Mouse (Mus musculus) limb, embryonic 12.5 days (tissue): Measurements from ENCODE around the gene Shroom3. TPM values are rescaled to one million over a fixed set of nuclear protein-coding genes. Genes with fewer than 3 reads are reported as not detected.
A peak's percentile ranks its signal among the peaks of the same experiment; 100 is the strongest.

Source experiments
- ATAC-seq: fragments of 200-750 bp; cut with Nextera tagmentation; 2 replicates; pipeline ENCODE4 v1.8.0; 2017; ENCODE audit warnings: low read depth, moderate TSS enrichment; ENCODE audit not compliant: insufficient number of reproducible peaks, insufficient read depth, low FRiP score, low TSS enrichment
- H3K27ac ChIP-seq: fragments of 300-500 bp; sonication (generic); 2 replicates; pipeline ENCODE4 v1.5.1; 2016; ENCODE audit warnings: mild to moderate bottlenecking, moderate library complexity
- H3K27me3 ChIP-seq: fragments of 300-500 bp; sonication (generic); 2 replicates; pipeline ENCODE4 v1.6.1; 2016; ENCODE audit warnings: mild to moderate bottlenecking, moderate library complexity
- H3K36me3 ChIP-seq: fragments of 300-500 bp; sonication (generic); 2 replicates; pipeline ENCODE4 v1.6.1; 2016; ENCODE audit warnings: mild to moderate bottlenecking, moderate library complexity
- H3K4me1 ChIP-seq: fragments of 300-500 bp; sonication (generic); replicated peaks from 2 replicates; pipeline ENCODE4 v1.6.1; 2016
- H3K4me2 ChIP-seq: fragments of 300-500 bp; sonication (generic); 2 replicates; pipeline ENCODE4 v1.6.1; 2016; ENCODE audit warnings: mild to moderate bottlenecking, moderate library complexity
- H3K4me3 ChIP-seq: fragments of 300-500 bp; sonication (generic); replicated peaks from 2 replicates; pipeline ENCODE4 v1.5.1; 2016; ENCODE audit warnings: mild to moderate bottlenecking
- H3K9ac ChIP-seq: fragments of 300-500 bp; sonication (generic); replicated peaks from 2 replicates; pipeline ENCODE4 v1.6.1; 2016; ENCODE audit warnings: mild to moderate bottlenecking, moderate library complexity
- H3K9me3 ChIP-seq: fragments of 300-500 bp; sonication (generic); 2 replicates; pipeline ENCODE4 v1.6.1; 2016; ENCODE audit warnings: mild to moderate bottlenecking, moderate library complexity
- WGBS: fragments of 180-500 bp; shearing (Covaris S2); methylation state at CpG from one replicate; pipeline ENCODE4 v1.1.7; 2016; 5-methylcytosine and 5-hydroxymethylcytosine counted together
- polyA plus RNA-seq: library from polyadenylated mRNA; unstranded; fragments of >200 nt; fragmentation: Nextera tagmentation; extraction: Ambion mirVana; gene quantifications from 2 replicates; pipeline ENCODE4 v1.2.1, GENCODE M21; 2016

Shroom3 gene
- polyA plus RNA-seq, 1 experiment from 2014 or later: 6.6 TPM

DNA sequence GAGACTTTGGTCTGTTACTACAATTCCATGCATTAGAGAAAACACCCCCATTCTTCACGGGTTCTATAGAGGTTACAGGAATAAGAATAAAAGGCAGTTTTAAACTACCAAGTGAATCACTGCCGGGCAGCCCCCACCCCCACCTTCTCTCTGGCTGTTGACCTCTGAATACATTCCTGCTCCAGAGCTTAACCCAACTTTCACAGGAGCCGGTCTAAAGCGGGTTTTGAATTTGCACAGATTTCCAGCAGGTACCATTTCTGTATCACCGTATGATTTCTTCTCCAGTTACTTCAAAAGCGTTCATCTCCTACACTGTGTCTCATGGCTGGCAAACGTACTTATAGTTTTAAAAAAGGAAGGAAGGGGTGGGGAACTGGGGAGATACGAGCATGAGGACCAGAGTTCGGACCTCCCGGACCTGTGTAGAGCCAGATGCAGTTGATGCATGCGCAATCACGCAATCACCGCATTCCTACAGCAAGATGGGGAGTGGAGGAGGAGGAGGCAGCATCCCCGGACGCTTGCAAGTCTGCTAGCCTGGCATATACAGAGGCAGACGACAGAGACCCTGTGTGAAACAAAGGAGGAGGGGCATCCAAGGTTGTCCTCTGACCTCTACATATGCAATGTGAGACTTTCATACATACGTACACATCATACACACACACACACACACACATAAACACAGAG lies 15.7 kb downstream of the Shroom3 start:
- no peak overlapping the region for H3K27ac ChIP-seq
- no peaks in the 10 kb centered on the region for H3K36me3 ChIP-seq
- 0 out of 2 replicates have a peak, but pooled peaks have one; percentile 47 for ATAC-seq
- H3K9me3 ChIP-seq: no peaks in the 10 kb centered on the region
- H3K9ac ChIP-seq: no peak overlapping the region
- H3K27me3 ChIP-seq: no peaks in the 10 kb centered on the region
- H3K4me3 ChIP-seq: peak overlapping the region; percentile 20
- WGBS: 31% methylated on average over 17 of the region's 17 CpGs
- H3K4me2 ChIP-seq: peak overlapping the region; percentile 51
- peaks cover 14% of the 10 kb centered on the region for H3K4me1 ChIP-seq

GRCm38 (mm10) chr5:92701750-92702149 lies 18.5 kb downstream of the Shroom3 start:
- no peaks in the 10 kb centered on the region for H3K27me3 ChIP-seq
- H3K36me3 ChIP-seq: no peaks in the 10 kb centered on the region
- ATAC-seq: no peak
- 54% methylated on average over 11 of the region's 11 CpGs for WGBS
- no peak overlapping the region for H3K27ac ChIP-seq
- no peak overlapping the region for H3K4me3 ChIP-seq
- no peak overlapping the region for H3K4me2 ChIP-seq
- H3K4me1 ChIP-seq: peaks cover 14% of the 10 kb centered on the region
- H3K9me3 ChIP-seq: no peaks in the 10 kb centered on the region
- H3K9ac ChIP-seq: no peak overlapping the region

GRCm38 (mm10) chr5:92703671-92704070 lies 20.4 kb downstream of the Shroom3 start:
- Histone ChIP-seq H3K27me3 (no peaks in the 10 kb centered on the region), H3K36me3 (no peaks in the 10 kb centered on the region), H3K4me2 (no peak overlapping the region), H3K4me1 (peaks cover 6% of the 10 kb centered on the region), H3K4me3 (no peak overlapping the region), H3K27ac (no peak overlapping the region), H3K9ac (no peak overlapping the region), H3K9me3 (no peaks in the 10 kb centered on the region)
- WGBS: 76% methylated on average over 8 of the region's 8 CpGs
- ATAC-seq: no peak

- peaks cover 18% of the 10 kb centered on the region for H3K4me1 ChIP-seq
- 76% methylated on average over 7 of the region's 7 CpGs for WGBS
Observed at GRCm38 (mm10) chr5:92707921-92708491, 24.8 kb downstream of the Shroom3 start.

GRCm38 (mm10) chr5:92710779-92711178 lies 27.5 kb downstream of the Shroom3 start:
- Histone ChIP-seq H3K9me3 (no peaks in the 10 kb centered on the region), H3K4me1 (peaks cover 18% of the 10 kb centered on the region), H3K4me2 (no peak overlapping the region), H3K36me3 (no peaks in the 10 kb centered on the region), H3K27me3 (no peaks in the 10 kb centered on the region), H3K9ac (no peak overlapping the region), H3K4me3 (no peak overlapping the region), H3K27ac (peak overlapping the region; percentile 64)
- peak; percentile 78 for ATAC-seq
- WGBS: 38% methylated on average over 8 of the region's 8 CpGs

More at GRCm38 (mm10) chr5:92707921-92708491, 24.8 kb downstream of the Shroom3 start:
- no peak overlapping the region for H3K4me3 ChIP-seq
- no peaks in the 10 kb centered on the region for H3K9me3 ChIP-seq
- H3K4me2 ChIP-seq: no peak overlapping the region
- no peaks in the 10 kb centered on the region for H3K27me3 ChIP-seq
- no peaks in the 10 kb centered on the region for H3K36me3 ChIP-seq
- H3K27ac ChIP-seq: no peak overlapping the region
- ATAC-seq: no peak
- H3K9ac ChIP-seq: no peak overlapping the region

DNA sequence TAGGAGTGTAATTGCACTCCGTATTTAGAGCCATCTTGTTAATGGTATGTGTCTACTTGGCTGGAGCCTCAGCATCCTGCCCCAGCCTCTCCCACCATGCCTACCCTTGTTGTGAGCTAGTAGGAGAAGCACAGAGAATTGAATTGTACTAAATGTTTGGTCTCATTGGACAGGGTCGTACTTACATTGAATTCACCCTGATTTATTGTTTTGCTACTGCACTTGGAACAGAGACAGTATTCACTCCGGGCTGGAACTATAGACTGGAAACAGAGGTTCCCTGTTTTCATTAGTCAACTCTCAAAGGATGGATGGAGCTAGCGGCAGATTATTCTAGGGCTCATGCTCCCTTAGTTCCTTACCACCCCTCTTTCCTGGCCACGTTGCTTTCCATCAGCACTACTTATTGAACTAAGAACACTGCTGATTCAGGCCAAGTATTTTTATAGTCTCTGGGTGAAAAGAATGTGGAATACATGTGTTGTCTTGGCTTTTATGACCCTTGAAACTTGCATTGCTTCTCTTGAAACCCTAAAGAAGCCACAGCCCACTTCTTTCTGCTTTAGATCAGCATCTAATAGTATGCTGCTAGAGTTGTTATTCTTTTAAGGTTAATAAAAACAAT lies 28.5 kb downstream of the Shroom3 start:
- H3K4me3 ChIP-seq: no peak overlapping the region
- no peaks in the 10 kb centered on the region for H3K9me3 ChIP-seq
- no peak for ATAC-seq
- peak overlapping the region; percentile 57 for H3K27ac ChIP-seq
- H3K9ac ChIP-seq: no peak overlapping the region
- H3K36me3 ChIP-seq: no peaks in the 10 kb centered on the region
- WGBS: 58% methylated on average over 5 of the region's 5 CpGs
- no peak overlapping the region for H3K4me2 ChIP-seq
- peaks cover 18% of the 10 kb centered on the region for H3K4me1 ChIP-seq
- H3K27me3 ChIP-seq: no peaks in the 10 kb centered on the region

GRCm38 (mm10) chr5:92712621-92713395 lies 29.6 kb downstream of the Shroom3 start:
- peaks cover 18% of the 10 kb centered on the region for H3K4me1 ChIP-seq
- no peaks in the 10 kb centered on the region for H3K27me3 ChIP-seq
- no peak for ATAC-seq
- no peak overlapping the region for H3K4me3 ChIP-seq
- no peaks in the 10 kb centered on the region for H3K9me3 ChIP-seq
- peak overlapping the region; percentile 41; the same call in 1 of the 2 replicates for H3K27ac ChIP-seq
- WGBS: 83% methylated on average over 5 of the region's 5 CpGs
- H3K4me2 ChIP-seq: no peak overlapping the region
- H3K9ac ChIP-seq: no peak overlapping the region
- H3K36me3 ChIP-seq: no peaks in the 10 kb centered on the region

- Histone ChIP-seq H3K9ac (no peak overlapping the region), H3K9me3 (no peaks in the 10 kb centered on the region), H3K27ac (no peak overlapping the region), H3K4me3 (no peak overlapping the region), H3K27me3 (no peaks in the 10 kb centered on the region), H3K4me1 (peaks cover 18% of the 10 kb centered on the region), H3K36me3 (no peaks in the 10 kb centered on the region), H3K4me2 (no peak overlapping the region)
- WGBS: 95% methylated on average over 2 of the region's 2 CpGs
- ATAC-seq: no peak
Observed at GRCm38 (mm10) chr5:92714886-92715285, 31.7 kb downstream of the Shroom3 start.

GRCm38 (mm10) chr5:92715319-92715718 lies 32.1 kb downstream of the Shroom3 start:
- Histone ChIP-seq H3K9ac (no peak overlapping the region), H3K4me3 (no peak overlapping the region), H3K27me3 (no peaks in the 10 kb centered on the region), H3K27ac (no peak overlapping the region), H3K4me2 (no peak overlapping the region), H3K36me3 (no peaks in the 10 kb centered on the region), H3K4me1 (peaks cover 18% of the 10 kb centered on the region), H3K9me3 (no peaks in the 10 kb centered on the region)
- ATAC-seq: no peak
- 66% methylated on average over 11 of the region's 11 CpGs for WGBS

GRCm38 (mm10) chr5:92715890-92716289 lies 32.7 kb downstream of the Shroom3 start:
- H3K27me3 ChIP-seq: no peaks in the 10 kb centered on the region
- no peaks in the 10 kb centered on the region for H3K36me3 ChIP-seq
- H3K9ac ChIP-seq: no peak overlapping the region
- WGBS: 82% methylated on average over 2 of the region's 2 CpGs
- H3K4me2 ChIP-seq: no peak overlapping the region
- no peak overlapping the region for H3K27ac ChIP-seq
- ATAC-seq: no peak
- H3K4me3 ChIP-seq: no peak overlapping the region
- H3K4me1 ChIP-seq: peaks cover 14% of the 10 kb centered on the region
- no peaks in the 10 kb centered on the region for H3K9me3 ChIP-seq
